7 mouse cellular contexts compared by ENCODE assay signal in the genomic region with DNA sequence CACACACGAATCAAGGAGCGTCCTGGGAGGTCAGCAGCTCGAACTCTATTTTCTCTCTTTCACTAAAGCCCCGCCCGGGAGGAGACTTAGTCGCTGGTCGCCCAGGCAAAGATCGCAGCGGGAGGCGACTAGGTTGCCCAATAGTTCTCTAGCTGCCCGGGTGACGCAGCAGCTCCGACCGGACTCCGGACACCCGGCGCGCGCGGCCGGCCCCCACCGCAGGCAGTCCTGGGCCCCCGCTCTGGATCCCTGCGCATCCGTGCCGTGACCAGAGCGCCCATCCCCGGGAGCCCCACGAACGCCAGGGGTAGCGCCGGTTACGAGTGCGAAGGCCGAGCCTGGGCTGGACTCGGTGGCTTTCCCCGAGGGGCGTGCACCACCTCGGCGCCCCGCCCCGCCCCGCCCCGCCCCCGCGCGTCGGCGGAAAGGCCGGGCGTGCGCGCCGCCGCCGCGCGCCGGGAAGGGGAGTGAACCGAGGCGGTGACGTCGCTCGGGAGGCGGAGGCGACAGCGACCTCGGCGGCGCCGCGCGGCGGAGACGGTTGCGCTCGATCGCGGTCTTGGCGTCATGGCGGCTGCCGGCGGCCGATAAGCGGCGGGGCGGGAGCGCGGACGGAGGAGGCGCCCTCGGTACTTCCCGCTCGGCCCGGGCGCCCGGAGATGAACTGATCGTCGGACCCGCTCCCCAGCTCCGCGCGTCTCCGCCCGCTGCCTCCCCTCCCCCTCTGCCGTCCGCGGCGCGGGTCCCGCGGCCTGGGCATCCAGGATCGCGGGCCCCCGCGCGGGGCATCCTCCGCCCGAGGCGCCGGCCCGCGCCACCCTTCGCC. TPM values are rescaled to one million over a fixed set of nuclear protein-coding genes. Genes with fewer than 3 reads are reported as not detected.
DNase-seq lines count a peak whose midpoint lies in the region; ATAC-seq lines count a peak whose summit lies in the region.

Chd1 (plus strand) TSS at position 493 of the 826 bp plus-strand sequence.

- no peaks in the 10 kb centered on the region for H3K9me3 ChIP-seq in intestine, embryonic 15.5 days
- H3K9me3 ChIP-seq in midbrain, embryonic 10.5 days (replicated peaks) = no peaks in the 10 kb centered on the region

- DNase-seq in adrenal gland, adult 18-20 months (ENCODE audit: low spot score in 2 of 2) = peak; percentile 85 to 89
- peak; percentile 95 for DNase-seq in embryo, embryonic 11 days
- DNase-seq in gastrocnemius, postnatal 25 days = peak; percentile 92
- DNase-seq in left cerebral cortex, postnatal 25 days (ENCODE audit: low spot score in 2 of 2) = peak; percentile 82 to 85
- DNase-seq in midbrain, embryonic 10.5 days (ENCODE audit: low spot score) = peak; percentile 92
- DNase-seq in right cerebral cortex, postnatal 4 days = peak; percentile 89

- H3K9ac ChIP-seq in intestine, embryonic 15.5 days = peak within 1 kb of the TSS; percentile 89

- no peaks in the 10 kb centered on the region for H3K36me3 ChIP-seq in intestine, embryonic 15.5 days
- H3K36me3 ChIP-seq in midbrain, embryonic 10.5 days = peaks cover 29% of the 10 kb centered on the region

- peak within 1 kb of the TSS; percentile 94 for H3K27ac ChIP-seq in intestine, embryonic 15.5 days
- H3K27ac ChIP-seq in midbrain, embryonic 10.5 days (replicated peaks) = peak within 1 kb of the TSS; percentile 97

- peak within 1 kb of the TSS; percentile 85 for H3K4me2 ChIP-seq in intestine, embryonic 15.5 days (replicated peaks)

- peaks cover 3% of the 10 kb centered on the region; the same call in 1 of the 2 replicates for H3K4me1 ChIP-seq in intestine, embryonic 15.5 days (replicated peaks)
- peaks cover 33% of the 10 kb centered on the region for H3K4me1 ChIP-seq in midbrain, embryonic 10.5 days

- H3K4me3 ChIP-seq in intestine, embryonic 15.5 days (replicated peaks) = peak within 1 kb of the TSS; percentile 97
- peak within 1 kb of the TSS; percentile 94 for H3K4me3 ChIP-seq in midbrain, embryonic 10.5 days

- intact Hi-C loops in left cerebral cortex, postnatal 25 days (cut with DNase I) = loop anchor here (1.0 to 5.0 kb wide), 3 partner anchors 123 to 206 kb away; partner anchors contain the start of gene Pdcd2

- under 1% methylated on average over 103 of the region's 124 CpGs for WGBS in intestine, embryonic 15.5 days
- WGBS in midbrain, embryonic 10.5 days = under 1% methylated on average over 109 of the region's 124 CpGs

- no peaks in the 10 kb centered on the region for H3K27me3 ChIP-seq in intestine, embryonic 15.5 days (replicated peaks)
- no peaks in the 10 kb centered on the region for H3K27me3 ChIP-seq in midbrain, embryonic 10.5 days (ENCODE audit: low read depth, poor library complexity, severe bottlenecking)

- ATAC-seq in intestine, embryonic 15.5 days = peak; percentile 95

RNA-seq across cellular contexts. Expression of gene Chd1, which starts in this region (rescaled TPM):
- 10 to 100 TPM; 32.7 to 44.1 TPM for total RNA-seq in adrenal gland, adult 18-20 months (2021)
- total RNA-seq in gastrocnemius, postnatal 25 days (2021) = 10 to 100 TPM; 12.1 to 12.3 TPM
- 24.2 and 28.7 TPM in 2 replicates for polyA plus RNA-seq in intestine, embryonic 15.5 days (2015; fragmentation: Nextera tagmentation; extraction: Ambion mirVana)
- 10 to 100 TPM; 23.8 to 23.9 TPM for total RNA-seq in left cerebral cortex, postnatal 25 days (2021)
- polyA plus RNA-seq in midbrain, embryonic 10.5 days (2016; fragmentation: Nextera tagmentation; extraction: Ambion mirVana) = 36.3 and 39.0 TPM in 2 replicates

Comparison
In these comparisons a context has a peak if more than half of its experiments do, and no peak if none do; other contexts are left out.
1. Peak in every context shown above with its lines: DNase-seq, ATAC-seq, H3K4me3 ChIP-seq and H3K27ac ChIP-seq.